Mouse (Mus musculus): ENCODE measurements around the gene 9330182L06Rik. TPM values are rescaled to one million over a fixed set of nuclear protein-coding genes. Genes with fewer than 3 reads are reported as not detected.

Gene 9330182L06Rik
- total RNA-seq (2021) = 13.6 and 14.1 TPM in 2 replicates
- long read RNA-seq, experiment 1, full-length matches to known transcripts = 9 of 15 reads
- long read RNA-seq, experiment 1, partial matches to known transcripts = 3 of 15 reads
- long read RNA-seq, experiment 1, other reads (novel, unspliced or antisense) = 3 of 15 reads
- long read RNA-seq, experiment 2, full-length matches to known transcripts = 8 of 11 reads
- long read RNA-seq, experiment 2, partial matches to known transcripts = 1 of 11 reads
- long read RNA-seq, experiment 2, other reads (novel, unspliced or antisense) = 2 of 11 reads

GRCm38 (mm10) chr5:9265586-9266279, at the start of gene 9330182L06Rik:
TSS of gene 9330182L06Rik (plus strand) at chr5:9266118.
- peak; percentile 80 for DNase-seq

DNA sequence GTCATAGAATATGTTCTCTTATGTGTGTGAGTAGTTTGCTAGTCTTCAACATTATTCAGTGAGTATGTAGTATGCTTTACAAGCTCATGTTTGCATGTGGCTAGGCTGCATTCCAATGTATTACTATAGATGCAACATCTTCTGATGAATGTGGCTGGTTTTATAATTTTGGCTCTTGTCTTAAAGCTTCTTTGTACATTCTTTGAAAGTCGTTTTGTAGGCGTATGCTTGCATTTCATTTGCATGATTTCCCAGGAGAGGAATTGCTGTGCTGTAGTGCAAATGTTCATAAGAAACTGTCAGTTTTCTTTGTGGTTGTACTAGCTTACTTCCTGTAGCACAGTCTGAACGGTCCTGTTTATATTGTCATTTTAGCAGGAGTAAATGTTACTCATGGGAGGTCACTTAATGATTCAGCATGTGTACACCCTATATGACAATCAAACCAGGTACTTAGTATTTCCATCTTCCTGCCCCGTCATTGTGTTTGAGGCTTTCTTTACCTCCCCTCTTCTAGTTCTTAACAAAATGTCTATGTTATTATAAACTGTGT, 38.4 kb upstream of the 9330182L06Rik start:
- DNase-seq = no peak

- no peak for DNase-seq
Observed at GRCm38 (mm10) chr5:9264361-9264760, 1.6 kb upstream of the 9330182L06Rik start.

DNA sequence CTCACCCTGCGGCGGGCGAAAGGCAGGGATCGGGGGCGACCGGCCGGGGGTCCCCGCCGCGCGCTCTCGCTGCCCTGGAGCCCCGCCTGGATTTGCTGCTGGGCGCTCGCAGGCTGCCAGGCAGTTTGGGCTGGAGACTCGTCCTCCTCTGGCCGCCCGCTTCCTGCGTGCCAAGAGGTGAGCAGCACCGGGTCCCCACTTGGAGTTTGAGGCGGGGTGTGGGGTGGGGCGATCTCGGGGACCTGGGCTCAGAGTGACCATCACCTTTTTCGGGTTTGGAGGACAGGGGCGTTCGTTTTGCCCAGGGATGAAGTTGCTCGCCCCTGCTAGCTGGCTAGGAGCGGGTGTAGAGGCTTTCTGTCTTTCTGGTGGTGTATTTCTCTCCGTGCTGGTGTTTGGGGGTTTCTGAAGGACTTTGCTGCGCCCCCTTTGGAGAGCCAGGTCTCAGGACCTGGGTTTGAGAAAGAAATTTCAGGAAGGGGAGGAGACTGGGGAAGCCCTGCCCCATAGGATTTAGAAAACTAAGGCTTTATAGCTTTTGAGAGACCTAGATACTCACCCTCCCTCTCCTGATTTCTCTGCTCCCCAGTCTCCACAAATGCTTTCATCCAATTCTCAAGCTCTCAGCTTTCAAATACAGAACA, 484 bp downstream of the 9330182L06Rik start:
- DNase-seq = no peak

DNA sequence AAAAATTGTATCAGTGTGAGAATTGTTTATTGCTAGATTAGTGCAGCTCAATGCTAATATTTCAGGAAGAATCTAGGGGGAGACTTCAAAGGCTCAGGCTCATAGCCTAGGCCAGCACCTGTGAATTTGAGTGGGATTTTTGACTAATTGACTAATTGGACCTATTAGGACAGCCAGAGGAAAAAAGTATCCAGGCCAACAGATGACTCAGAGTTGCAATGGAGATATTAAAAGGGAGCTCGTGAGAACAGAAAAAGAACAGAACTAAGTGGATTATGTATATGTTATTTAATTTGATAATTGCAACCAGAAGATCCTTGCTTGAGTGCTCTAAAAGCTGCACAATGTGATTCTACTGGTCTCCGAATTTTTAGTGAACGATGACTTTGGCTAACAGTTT, 3.7 kb downstream of the 9330182L06Rik start:
- no peak for DNase-seq

GRCm38 (mm10) chr5:9272976-9273375, 7.1 kb downstream of the 9330182L06Rik start:
- DNase-seq = no peak

DNA sequence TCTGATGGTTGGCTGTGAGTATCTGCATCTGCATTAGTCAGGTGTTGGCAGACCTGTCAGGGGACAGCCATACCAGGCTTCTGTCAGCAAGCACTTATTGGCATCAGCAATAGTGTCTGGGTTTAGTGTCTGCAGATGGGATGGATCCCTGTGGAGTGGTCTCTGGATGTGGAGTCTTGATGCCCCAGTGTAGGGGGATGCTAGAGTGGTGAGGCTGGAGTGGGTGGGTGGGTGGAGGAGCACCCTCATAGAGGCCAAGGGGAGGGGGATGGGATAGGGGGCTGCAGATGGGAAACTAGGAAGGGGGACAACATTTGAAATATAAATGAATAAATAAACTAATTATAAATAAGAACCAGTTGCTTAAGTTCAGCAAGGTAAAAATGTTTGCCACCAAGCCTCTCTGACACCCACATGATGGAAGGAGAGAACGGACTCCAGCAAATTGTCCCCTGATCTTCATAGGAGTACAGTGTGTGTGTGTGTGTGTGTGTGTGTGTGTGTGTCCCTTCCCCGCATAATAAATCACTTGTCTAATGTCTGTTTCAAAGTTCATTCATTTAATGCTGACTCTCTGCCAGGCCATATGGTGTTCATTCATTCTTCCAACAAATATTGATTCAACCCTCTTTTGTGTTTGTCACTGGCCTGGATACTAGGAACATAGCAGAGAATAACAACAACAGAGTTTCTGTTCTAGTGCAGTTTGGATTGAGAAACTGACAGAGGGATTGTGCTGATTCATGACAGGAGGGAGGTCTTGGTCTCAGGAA, 30.0 kb downstream of the 9330182L06Rik start:
- no peak for DNase-seq

DNA sequence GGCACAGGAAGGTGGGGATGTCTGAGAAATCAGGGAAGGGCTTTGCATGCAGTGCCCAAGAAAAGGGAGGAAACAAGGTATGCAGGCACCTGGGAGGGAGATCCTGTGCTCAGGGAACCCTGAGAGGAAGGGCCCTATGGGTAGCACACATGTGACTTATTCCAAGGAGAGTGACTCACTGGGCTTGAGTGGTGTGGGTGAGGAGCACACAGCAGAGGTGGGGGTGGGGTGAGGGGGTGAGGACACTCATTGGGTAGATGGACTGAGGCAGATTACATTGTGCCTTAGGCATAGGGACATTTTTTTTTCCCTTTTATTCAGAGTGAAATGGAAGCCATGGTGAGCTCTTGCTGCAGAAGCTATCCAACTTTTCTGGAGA, 30.6 kb downstream of the 9330182L06Rik start:
- DNase-seq = no peak

DNA sequence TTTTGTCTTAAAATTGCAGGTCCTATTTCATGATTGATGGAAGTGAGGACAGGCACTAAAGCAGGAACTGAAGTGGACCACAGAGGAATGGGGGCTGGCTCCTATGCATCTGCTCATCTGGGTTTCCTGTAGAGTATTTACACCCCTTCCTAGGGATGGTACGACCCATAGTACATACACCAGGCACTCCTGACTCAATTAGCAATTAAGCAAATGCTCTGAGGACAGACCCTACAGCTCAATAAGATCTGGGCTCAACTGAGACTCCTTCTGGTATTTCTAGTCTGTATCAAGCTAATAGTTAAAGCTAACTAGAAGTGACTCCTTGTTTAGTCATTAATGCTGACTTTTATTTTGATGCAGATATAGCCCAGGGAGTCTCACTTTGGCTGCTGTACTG, 60.9 kb downstream of the 9330182L06Rik start:
- DNase-seq = no peak

DNA sequence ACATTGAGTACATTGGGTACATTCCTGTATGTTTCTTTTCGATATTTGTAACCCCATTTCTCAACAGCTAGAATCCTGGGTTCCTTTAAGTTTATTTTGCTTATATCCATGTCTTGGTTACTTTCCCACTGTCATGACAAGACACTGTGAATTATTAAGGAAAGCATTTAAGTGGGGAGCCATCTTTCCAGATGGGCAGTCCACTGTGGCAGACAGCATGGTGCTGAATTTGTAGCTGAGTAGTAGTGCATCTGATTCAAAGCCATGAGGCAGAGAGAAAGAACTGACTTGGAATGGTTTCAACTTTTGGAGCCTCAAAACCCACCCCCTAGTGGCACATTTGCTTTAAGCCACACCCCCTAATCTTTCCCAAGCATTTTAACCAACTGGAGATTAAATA, 61.6 kb downstream of the 9330182L06Rik start:
- DNase-seq = no peak

DNA sequence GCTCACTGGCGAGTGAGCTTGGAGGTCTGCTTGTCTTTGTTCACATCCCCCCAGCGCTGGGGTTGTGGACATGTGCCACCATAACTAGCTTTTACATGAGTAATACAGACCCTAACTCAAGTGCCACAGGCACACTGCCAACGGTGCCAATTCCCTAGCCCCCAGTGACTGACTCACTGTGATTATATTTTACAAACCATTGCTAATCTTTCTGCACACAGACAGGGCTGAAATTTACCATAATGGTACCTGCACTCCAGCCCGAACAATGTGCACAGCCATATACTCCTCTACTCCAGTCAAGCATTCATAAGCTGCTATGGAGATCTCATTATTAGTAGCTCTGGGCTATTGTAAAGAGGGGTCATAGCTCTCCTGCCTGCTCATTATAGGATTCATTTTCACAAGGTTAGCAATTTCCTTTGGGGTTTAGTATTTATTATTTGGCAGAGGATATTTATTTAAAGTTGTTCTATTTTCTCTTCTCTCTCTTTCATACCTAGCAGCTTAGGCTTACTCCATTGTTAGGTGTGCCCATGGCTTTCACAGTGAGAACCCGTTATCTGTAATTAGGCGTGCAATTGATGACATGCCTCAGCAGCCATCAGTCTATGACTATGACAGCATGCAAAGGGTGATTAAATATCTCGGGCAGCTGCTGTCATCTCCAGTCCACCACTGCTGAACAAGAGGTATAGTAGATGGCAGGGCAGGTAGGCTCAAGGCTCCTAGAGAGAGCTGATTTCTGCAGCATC, 73.0 kb downstream of the 9330182L06Rik start:
- no peak for DNase-seq

DNA sequence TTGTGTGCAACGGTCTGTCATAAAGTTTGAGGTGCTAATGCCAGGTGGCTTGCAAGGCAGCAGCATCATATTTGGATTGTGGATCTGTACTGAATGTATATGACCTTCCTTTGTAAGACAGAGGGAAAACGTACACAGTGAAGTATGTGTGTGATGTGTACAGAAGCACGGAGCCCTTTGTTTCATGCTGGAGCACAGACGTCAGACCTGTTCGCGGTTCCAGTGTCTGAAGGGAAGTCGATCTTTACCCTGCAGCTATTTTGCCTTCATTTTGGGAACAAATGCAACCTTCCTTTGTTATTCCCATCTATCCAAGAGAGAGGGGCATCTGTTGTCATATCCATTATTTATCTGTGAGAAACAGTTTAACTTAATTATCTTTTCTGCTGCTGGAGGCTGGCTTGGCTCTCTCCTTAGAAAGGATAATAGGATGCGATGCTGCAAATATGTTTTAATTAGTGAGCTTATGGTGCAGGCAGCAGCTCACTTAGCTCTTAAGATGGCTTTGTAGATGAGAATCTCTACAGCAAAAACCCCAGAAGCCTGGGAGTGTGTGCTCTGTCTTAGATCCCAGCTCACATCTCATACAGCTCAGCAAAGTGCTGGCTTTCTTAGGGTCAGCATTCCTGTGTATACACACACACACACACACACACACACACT, 73.7 kb downstream of the 9330182L06Rik start:
- DNase-seq = no peak

DNA sequence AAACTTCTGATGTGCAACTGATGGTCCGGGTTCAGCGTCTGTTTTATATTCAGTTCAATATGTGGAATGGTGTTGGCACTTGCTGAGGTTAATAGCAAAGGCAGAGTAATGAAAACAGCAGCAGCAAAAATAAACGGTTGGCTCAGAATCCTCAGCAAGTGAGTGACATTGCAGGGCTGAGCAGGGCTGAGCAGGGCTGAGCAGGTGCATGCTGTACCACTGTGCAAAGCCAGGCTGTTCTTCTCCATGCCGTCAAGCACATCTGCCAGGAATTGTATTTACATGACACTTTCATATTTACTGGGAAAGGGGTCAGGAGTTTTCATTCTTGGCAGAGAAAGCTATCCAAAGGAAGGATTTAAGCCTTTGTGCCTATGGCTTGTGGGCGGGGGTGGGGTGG, 78.7 kb downstream of the 9330182L06Rik start:
- DNase-seq = no peak

GRCm38 (mm10) chr5:9345038-9345617, 79.2 kb downstream of the 9330182L06Rik start:
- no peak for DNase-seq

- no peak for DNase-seq
Observed at GRCm38 (mm10) chr5:9345625-9346024, 79.7 kb downstream of the 9330182L06Rik start.

GRCm38 (mm10) chr5:9346510-9346909, 80.6 kb downstream of the 9330182L06Rik start:
- DNase-seq = no peak

- no peak for DNase-seq
Observed at GRCm38 (mm10) chr5:9352163-9352562, 86.2 kb downstream of the 9330182L06Rik start.

DNA sequence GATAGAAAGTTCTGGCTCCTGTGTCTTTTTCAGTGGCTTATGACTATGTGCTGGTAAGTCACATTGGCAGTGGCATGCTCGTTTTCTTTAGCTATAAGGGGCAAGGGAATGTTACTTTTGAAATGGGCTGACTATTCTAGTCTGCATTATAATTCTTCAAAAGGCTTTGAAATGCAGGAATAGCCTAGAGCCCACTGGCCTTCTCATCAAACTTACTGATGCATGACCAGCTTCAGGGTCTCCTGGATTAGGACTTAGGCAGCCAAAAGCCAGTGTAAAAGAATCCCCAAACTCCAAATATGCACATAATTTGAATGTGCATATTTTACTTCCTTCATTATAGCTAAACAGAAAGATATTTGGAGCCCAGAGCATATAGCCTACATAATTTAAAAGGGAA, 86.7 kb downstream of the 9330182L06Rik start:
- no peak for DNase-seq

DNA sequence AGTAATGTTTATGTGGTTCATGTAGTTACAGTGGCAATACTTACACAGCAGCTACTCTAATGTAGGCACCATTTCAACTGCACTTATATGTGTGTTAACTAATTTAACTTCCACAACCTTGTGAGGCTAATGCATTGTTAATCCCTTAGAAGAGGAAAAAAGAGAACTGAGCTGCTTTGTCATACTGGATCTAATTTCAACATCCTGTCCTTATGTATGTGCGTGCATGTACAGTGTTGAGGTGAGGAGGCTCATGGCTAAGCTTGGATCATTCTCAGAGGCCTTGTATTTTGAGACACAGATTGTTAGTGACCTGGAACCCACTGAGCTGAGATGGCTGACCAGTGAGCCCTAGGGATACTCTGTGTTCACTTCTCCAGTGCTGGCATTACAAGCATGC, 88.3 kb downstream of the 9330182L06Rik start:
- DNase-seq = no peak

- peak; percentile 39 for DNase-seq
Observed at GRCm38 (mm10) chr5:9358076-9358475, 92.2 kb downstream of the 9330182L06Rik start.
